ENCODE assay signal across 27 mouse cellular contexts in the genomic region with DNA sequence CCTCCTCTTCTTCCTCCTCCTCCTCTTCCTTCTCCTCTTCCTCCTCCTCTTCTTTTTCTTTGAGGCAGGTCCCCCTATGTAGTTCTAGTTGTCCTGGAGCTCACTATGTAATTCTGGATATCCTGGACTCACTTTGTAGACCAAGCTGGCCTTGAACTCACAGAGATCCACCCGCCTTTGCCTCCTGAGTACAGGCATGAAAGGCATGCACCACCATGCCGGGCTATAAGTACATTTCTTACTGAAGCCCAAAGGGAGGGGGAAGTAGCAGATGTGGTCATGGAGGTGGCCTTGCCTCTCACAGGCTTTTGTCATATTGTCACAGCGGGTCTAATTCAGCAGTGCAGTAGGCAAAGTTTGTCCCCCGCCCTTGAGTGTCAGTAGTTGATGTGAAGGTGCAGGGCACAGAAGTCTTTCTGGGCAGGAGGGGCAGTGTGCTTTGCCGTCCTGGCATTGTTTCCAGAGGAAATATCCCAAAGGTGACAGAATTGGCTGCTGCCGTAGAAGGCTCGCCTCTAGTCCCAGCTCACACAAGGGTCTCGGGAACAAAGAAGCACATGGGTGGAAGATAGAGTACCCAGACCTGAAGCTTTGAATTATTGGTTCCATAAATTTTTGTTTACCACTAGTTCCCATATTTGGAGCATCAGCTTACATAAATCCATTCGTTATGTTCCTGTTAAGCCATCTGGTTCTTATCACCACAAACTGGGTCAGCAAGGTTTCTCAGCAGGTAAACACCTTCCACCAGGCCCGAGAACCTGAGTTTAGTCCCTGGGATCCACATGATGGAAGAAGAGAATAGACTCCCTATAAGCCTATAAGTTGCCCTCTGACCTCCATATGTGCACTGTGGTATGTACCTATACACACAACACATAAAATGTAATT.
A peak's percentile ranks its signal among the peaks of the same experiment; 100 is the strongest.
DNase-seq lines count a peak whose midpoint lies in the region; ATAC-seq and TF ChIP-seq lines count a peak whose summit lies in the region.
"Had no signal": no experiment of that assay in that cellular context is flagged by ENCODE, and none has a peak within 500 bp of the region (broad histone marks: within the 10 kb centered on the region; RNA-seq: fewer than 3 reads in every experiment).

No protein-coding gene starts in this region.

- H3K9me3 ChIP-seq in lung, postnatal 0 days (ENCODE audit: low read length): no peaks in the 10 kb centered on the region
- H3K9me3 ChIP-seq: embryonic facial prominence, embryonic 13.5 days; forebrain, embryonic 10.5 days; forebrain, embryonic 15.5 days; heart, embryonic 12.5 days; limb, embryonic 13.5 days; midbrain, embryonic 15.5 days; neural tube, embryonic 15.5 days; stomach, embryonic 15.5 days had no signal

- DNase-seq in lung, postnatal 10 days: peak; percentile 55
- no peak for DNase-seq in lung, postnatal 0 days (ENCODE audit: low spot score)
- DNase-seq in cerebellum, adult 18-20 months: peak; percentile 60 to 65
- DNase-seq in cerebellum, adult 9-10 months: peak; percentile 78
- DNase-seq in kidney, postnatal 25 days: no peak
- no peak for DNase-seq in T-cell, adult 2 months (ENCODE audit: low spot score)
- DNase-seq: adrenal gland, adult 8-10 months; B cell, adult 2 months; gastrocnemius, postnatal 36 days; heart, adult 2 months; kidney, adult 9 months; kidney, postnatal 10 days; retina, postnatal 1 day; right cerebral cortex, postnatal 25 days; thymus, postnatal 14 days had no signal

- 52% methylated on average over 10 of the region's 10 CpGs for WGBS in lung, postnatal 0 days

- no peak overlapping the region for H3K27ac ChIP-seq in lung, postnatal 0 days (ENCODE audit: low read length)
- H3K27ac ChIP-seq: embryonic facial prominence, embryonic 13.5 days; forebrain, embryonic 10.5 days; forebrain, embryonic 15.5 days; heart, adult 2 months; hindbrain, embryonic 14.5 days; limb, embryonic 13.5 days; midbrain, embryonic 15.5 days; neural tube, embryonic 15.5 days; stomach, embryonic 15.5 days had no signal

- TF ChIP-seq CTCF in lung, postnatal 0 days (IDR thresholded peaks at IDR 0.05): no peak

- TF ChIP-seq EP300 in lung, postnatal 0 days (IDR thresholded peaks at IDR 0.05): no peak

- ATAC-seq in lung, postnatal 0 days: no peak
- ATAC-seq in megakaryocyte, adult 5-6 weeks (ENCODE audit: poor library complexity, severe bottlenecking): peak; percentile 9; the same call in 1 of the 2 replicates
- ATAC-seq: forebrain, embryonic 15.5 days; intestine, postnatal 0 days; midbrain, embryonic 15.5 days had no signal

- no peak overlapping the region for H3K4me2 ChIP-seq in lung, postnatal 0 days (replicated peaks; ENCODE audit: low read depth, low read length)
- H3K4me2 ChIP-seq: embryonic facial prominence, embryonic 13.5 days; forebrain, embryonic 15.5 days; heart, embryonic 12.5 days; hindbrain, embryonic 14.5 days; limb, embryonic 13.5 days; liver, embryonic 11.5 days; midbrain, embryonic 15.5 days; neural tube, embryonic 15.5 days; stomach, embryonic 15.5 days had no signal

- H3K36me3 ChIP-seq in lung, postnatal 0 days (ENCODE audit: insufficient read depth, low read length): no peaks in the 10 kb centered on the region
- H3K36me3 ChIP-seq: embryonic facial prominence, embryonic 13.5 days; forebrain, embryonic 10.5 days; forebrain, embryonic 15.5 days; heart, embryonic 12.5 days; limb, embryonic 13.5 days; midbrain, embryonic 15.5 days; neural tube, embryonic 15.5 days; stomach, embryonic 15.5 days had no signal

- H3K4me1 ChIP-seq in lung, postnatal 0 days (ENCODE audit: insufficient read depth, low read depth, low read length): no peaks in the 10 kb centered on the region
- H3K4me1 ChIP-seq: stomach, embryonic 15.5 days had no signal

- H3K9ac ChIP-seq in lung, postnatal 0 days (replicated peaks; ENCODE audit: low read depth): no peak overlapping the region
- H3K9ac ChIP-seq: embryonic facial prominence, embryonic 13.5 days; forebrain, embryonic 15.5 days; heart, embryonic 12.5 days; hindbrain, embryonic 14.5 days; limb, embryonic 13.5 days; midbrain, embryonic 15.5 days; neural tube, embryonic 15.5 days; stomach, embryonic 15.5 days had no signal

- no peaks in the 10 kb centered on the region for H3K27me3 ChIP-seq in lung, postnatal 0 days (replicated peaks; ENCODE audit: insufficient read depth, low read length)
- H3K27me3 ChIP-seq: forebrain, embryonic 15.5 days; limb, embryonic 13.5 days; midbrain, embryonic 15.5 days; neural tube, embryonic 15.5 days; stomach, embryonic 15.5 days had no signal

- H3K4me3 ChIP-seq in lung, postnatal 0 days (ENCODE audit: low read depth, low read length): no peak overlapping the region
- H3K4me3 ChIP-seq: embryonic facial prominence, embryonic 13.5 days; forebrain, embryonic 10.5 days; forebrain, embryonic 15.5 days; heart, adult 2 months; heart, embryonic 12.5 days; limb, embryonic 13.5 days; midbrain, embryonic 15.5 days; neural tube, embryonic 15.5 days; stomach, embryonic 15.5 days had no signal

Comparison
In these comparisons a context has a peak if more than half of its experiments do, and no peak if none do; other contexts are left out.
1. DNase-seq: peak in lung, postnatal 10 days (single experiment), cerebellum, adult 18-20 months (2 of 2) and cerebellum, adult 9-10 months (single experiment); none in lung, postnatal 0 days (single experiment), kidney, postnatal 25 days (0 of 2) and T-cell, adult 2 months (single experiment).